Mouse (Mus musculus) embryo, embryonic 11 days (tissue): ENCODE results near the gene Cited2.

Source experiments
- DNase-seq: peaks from one replicate; pipeline ENCODE4 v3.0.0-alpha.2; 2015

The Cited2 gene

GRCm38 (mm10) chr10:17722653-17723410, at the start of gene Cited2:
Gene Cited2 (plus strand): TSS chr10:17723218.
- peak; percentile 94 for DNase-seq

DNA sequence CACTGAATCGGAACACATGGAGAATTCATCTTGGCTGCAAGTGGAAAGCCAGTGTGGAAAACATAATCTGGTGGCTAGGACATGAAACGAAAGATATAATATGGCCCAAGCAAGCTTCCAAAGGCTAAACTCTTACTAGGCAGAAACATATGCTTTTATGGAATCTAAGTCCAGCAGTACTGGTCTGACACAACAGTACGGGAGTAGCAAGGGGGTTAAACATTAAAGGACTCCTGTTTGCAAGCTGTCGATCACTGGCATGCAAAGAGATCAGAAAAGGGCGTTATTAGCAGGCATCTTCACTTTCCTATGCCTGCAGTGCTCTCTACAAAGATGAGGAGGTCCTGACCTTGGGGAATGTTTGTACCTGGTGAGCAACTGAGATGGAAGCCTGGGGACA, 48.6 kb upstream of the Cited2 start:
- no peak for DNase-seq

DNA sequence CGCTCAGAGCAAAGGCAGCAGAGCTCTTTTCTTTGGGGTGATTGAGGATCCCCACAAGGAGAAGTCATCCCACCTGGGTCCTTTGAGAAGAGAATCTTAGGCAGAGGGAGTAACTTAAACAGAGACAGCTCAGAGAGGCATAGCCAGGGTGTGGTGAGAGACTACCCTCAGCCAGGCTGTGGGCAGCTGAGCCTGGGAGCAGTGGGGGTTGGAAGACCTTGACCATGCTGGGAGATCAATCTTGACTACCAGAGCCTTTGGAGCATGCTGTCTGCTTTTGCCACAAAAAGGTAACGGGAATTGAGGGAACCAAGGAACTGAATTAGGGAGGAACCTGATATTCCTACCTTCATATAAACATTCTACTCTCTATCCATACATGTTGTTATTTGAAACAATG, 48.1 kb upstream of the Cited2 start:
- DNase-seq: no peak

DNA sequence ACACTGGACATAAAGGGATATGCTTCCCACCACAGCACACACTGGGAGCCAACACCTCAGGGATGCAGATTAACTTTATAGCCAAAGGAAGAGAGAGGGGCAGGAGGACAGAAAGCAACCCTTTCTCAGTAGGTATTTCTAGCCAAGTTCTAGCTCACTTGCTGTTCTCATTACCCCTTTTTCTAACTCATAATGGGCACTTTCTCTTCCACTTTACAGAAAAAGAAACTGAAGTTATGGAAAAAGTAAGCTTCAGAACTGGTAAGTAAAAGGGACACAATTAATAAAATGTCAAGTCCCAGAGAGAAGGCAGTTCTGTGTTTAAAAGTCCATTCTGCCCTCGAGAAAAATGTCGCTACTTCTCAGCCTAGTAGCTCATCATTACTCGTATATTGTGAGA, 46.6 kb upstream of the Cited2 start:
- DNase-seq: no peak

GRCm38 (mm10) chr10:17677308-17677707, 45.7 kb upstream of the Cited2 start:
- DNase-seq: no peak

DNA sequence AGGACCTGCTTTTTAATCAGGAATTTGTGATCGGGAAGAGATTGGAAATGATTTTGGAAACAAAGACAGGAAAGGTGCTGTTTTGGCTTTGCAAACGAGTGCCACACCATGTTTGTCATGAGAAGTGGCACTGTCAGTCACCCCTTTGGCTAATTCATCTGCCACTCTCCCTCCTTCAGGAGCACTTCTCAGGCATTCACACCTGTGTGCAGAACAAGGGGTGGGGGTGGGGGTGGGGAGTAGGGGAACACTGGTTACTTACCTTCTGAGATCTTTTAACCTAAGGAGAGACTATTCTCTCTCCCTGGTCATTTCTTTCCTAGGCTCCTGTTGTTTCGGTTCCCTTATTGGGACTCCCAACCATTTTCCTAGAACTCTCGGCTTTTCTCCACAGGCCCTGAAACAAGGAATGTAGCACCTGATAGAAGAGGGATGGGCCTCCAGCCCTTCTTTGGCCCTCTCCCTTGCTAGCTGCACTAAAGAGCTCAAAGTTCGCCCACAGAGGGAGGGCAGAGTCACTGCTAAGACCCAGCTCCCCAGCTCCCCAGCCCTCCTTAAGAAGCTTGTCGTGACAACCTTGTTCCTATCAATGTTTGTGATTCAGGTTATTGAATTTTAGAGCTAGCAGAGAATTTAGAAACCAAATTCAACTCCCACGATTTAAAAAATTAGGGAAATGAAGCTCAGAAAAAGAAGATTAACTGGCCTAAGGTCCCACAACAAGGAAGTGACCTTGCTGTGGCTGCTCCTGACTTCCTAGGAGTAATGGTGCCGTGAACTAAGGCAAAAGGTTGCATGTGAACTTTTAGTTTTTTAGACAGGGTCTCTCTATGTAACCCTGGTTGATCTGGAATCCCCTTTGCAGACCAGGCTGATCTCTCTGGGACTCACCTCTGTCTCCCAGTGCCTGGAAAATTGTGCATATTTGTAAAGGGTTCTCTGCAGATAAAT, 42.3 kb upstream of the Cited2 start:
- DNase-seq: no peak

DNA sequence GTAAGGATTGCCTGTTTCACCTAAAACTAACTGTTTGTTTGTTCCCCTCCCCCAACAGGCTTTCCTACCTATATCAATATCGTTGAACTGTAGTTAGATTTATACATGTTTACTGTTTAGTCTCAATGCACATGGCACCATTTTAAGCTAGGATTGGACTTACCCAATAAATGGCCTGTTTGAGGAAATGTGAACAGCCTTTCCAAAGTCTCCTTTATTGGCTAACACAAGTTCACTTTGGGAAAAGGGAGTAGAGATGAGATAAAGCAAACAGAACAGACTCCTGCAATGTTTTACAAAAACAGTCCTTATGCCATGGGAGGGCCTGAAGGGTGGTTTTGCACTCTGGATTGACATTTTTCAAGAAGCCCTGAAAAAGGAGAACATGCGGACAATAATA, 41.6 kb upstream of the Cited2 start:
- no peak for DNase-seq

DNA sequence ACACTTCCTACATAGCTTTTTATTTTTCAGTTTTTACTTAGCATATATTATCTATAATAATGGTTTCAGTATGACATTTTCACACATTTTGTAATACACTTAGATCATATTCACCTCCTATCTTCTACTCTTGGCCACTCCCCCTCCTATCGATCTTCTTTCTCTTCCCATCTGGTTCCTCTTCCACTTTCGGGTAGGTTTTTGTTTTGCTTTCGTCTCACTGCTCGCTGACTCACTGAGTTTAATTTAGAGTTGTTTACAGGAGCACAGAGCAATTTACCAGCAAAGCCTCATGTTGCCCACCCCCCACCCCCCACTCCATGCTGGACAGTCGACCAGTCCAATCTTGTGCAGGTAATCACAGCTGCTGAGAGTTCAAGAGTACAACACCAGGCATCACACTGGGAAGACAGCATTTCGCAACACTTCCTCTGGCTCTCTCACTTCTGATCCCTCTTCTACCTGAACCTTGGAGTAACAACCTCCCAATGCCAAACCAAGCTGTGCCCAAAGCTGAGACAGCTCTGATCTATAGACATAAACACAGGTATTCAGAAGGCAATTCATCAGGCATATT, 39.1 kb upstream of the Cited2 start:
- DNase-seq: no peak

- DNase-seq: no peak
Observed at GRCm38 (mm10) chr10:17689806-17690205, 33.2 kb upstream of the Cited2 start.

DNA sequence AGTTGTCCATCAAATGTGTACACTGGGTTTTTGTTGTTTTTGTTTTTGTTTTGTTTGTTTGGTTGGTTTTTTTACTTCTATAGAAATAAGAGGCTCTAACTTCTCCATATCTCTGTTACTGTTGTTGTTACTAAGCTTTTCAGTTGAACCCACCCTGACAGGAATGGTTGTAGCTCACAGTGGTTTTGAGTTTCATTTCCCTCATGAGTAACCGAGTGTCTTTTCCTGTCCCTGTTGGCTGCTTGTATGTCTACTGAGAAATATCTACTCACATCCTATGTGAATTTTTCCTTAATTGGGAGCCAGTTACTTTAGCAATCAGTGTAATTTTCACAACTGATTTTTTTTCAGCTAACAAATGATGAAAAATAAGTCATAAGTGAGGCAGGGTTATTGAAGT, 31.3 kb upstream of the Cited2 start:
- no peak for DNase-seq

GRCm38 (mm10) chr10:17695801-17696200, 27.2 kb upstream of the Cited2 start:
- DNase-seq: no peak

DNA sequence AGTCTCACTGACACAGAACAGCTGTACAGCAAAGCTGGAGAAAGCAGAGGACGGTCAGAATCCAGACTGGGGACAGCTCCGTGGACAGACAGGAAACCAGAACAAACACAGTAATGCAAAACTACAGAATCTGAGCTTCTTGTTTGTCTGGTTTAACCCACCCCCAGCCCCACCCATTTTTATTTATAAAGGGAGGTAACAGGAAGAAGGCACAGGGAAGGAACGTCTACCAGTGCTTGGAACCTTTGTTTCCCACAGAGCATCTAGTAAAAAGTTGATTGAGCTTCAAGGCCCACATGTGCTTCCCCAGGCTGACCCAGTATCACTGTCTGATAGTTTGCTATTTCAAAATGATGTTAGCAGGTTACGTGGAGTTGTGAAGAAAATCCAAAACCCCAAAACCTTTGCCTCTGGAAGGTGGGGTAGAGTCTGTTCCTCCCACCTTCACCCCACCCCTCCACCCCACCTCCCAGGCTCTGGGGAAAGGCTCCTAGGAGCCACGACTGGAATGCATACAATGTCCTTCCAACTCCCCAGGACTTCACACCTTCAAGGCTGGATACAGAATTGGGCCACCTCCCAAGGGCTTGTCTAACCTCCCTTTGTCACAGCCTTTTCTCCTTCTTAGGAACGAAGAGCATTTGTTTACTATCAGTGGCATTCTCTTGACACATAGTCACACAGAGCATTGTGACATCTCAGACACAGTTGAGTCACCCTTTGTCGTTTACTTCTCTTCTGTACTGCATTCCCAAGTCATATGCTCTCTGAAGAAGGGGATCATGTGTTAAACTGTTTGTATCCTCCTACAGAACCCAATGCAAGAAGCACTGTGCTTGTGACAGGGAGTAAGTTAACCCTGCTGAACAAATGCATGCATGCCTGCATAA, 25.4 kb upstream of the Cited2 start:
- DNase-seq: no peak

DNA sequence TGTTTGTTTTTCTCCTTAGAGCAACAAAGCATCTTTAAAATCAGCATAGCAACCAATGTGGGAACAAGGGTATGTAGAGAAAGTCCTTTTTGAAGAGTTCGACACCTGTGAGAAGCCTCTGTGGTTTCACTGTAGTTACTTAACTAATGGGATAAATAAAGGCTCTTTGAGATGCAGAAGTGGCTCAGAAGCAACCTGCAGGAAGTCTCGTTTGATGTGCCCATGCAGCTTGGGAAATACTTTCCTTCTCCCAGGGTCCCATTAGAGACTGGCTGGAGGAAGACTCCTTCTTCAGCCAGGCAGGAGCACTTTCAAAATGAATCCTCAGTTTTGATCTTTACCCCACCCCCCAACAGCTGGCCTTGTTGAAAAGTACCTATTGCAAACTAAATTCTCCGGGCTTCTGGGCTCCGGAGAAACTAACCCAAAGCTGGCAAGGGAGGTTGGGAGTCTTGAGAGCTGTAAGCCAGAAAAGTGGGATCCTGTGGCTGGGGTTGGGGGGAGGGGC, 17.5 kb upstream of the Cited2 start:
- no peak for DNase-seq

- DNase-seq: no peak
Observed at GRCm38 (mm10) chr10:17710753-17711152, 12.3 kb upstream of the Cited2 start.

- no peak for DNase-seq
Observed at GRCm38 (mm10) chr10:17719009-17719570, 3.9 kb upstream of the Cited2 start.

GRCm38 (mm10) chr10:17719646-17720045, 3.4 kb upstream of the Cited2 start:
- no peak for DNase-seq

- DNase-seq: no peak
Observed at GRCm38 (mm10) chr10:17720891-17721601, 2.0 kb upstream of the Cited2 start.

DNA sequence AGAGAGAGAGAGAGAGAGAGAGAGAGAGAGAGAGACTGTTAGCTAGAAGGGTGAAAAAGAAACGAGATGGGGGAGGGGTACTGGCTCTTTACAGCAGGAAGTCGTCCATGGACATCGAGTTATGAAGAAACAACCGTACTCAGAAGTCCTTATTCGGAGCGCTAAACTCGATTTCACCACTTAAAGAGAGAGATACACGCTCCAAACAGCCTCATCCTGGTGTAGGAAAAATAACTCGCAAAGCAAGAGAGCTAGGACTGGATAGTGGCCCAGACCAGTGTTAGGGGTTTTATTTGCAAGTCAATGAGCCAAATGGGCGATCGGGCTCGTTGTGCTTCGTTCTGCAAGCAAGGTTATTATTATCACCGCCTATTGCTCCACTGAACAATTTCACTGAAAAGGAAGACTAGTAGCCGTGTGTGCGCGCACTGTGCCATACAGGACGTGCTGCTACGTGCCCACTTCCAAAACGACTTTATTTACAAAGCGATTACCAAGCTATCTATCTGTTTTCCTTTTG, 1.4 kb upstream of the Cited2 start:
- DNase-seq: peak; percentile 67

DNA sequence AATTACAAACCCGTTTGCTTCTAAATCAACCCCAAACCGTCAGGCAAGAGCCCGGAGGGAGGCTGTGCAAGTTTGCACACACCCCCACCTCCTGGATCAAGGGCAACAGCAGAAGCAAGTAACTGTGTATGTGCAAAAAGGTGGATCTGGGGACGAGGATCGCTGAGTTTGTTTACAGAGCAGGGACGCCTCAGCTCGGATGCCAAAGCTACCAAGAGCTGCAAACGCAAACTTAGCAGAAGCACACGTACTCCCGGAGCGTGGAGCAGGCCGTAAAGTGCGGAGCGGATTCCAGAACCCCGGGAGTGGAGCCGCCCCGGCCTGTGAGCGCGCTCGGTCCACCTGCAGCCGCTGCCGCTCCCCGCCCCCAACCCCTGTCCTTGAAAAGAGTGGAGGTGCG, 860 bp upstream of the Cited2 start:
- DNase-seq: peak; percentile 95

- DNase-seq: no peak
Observed at GRCm38 (mm10) chr10:17723421-17723841, 413 bp downstream of the Cited2 start.
